Mouse (Mus musculus) thymus, postnatal 4 days (tissue): Measurements from ENCODE around the gene Islr2.
"Not testable (repeated sequence)": the region's sequence is repeated elsewhere in the genome, so short reads cannot be mapped to it uniquely, and the experiment has no call there.

Experiments used
- DNase-seq: peaks from one replicate; pipeline ENCODE4 v3.0.0; 2021

Islr2 gene

GRCm38 (mm10) chr9:58203516-58204447 lies at the start of gene Islr2, which contains the start of gene Islr:
TSS of gene Islr2 (minus strand) at chr9:58204319.
TSS of gene Islr (minus strand) at chr9:58204306.
- peak; percentile 77 for DNase-seq

- DNase-seq: not testable (repeated sequence)
Measured at GRCm38 (mm10) chr9:58253805-58254122, 49.6 kb upstream of the Islr2 start.

GRCm38 (mm10) chr9:58253033-58253804 lies 49.1 kb upstream of the Islr2 start, which contains the start of gene Stoml1:
TSS of gene Stoml1 (plus strand) at chr9:58253164.
- DNase-seq: peak; percentile 96

- DNase-seq: not testable (repeated sequence)
Measured at GRCm38 (mm10) chr9:58250730-58251129, 46.6 kb upstream of the Islr2 start.

- DNase-seq: no peak
Measured at GRCm38 (mm10) chr9:58250322-58250721, 46.2 kb upstream of the Islr2 start.

GRCm38 (mm10) chr9:58249592-58250192 lies 45.6 kb upstream of the Islr2 start, which contains the start of gene Pml:
TSS of gene Pml (minus strand) at chr9:58249786.
- DNase-seq: peak; percentile 81

- DNase-seq: no peak
Measured at GRCm38 (mm10) chr9:58248746-58249413, 44.8 kb upstream of the Islr2 start.

- peak; percentile 91 for DNase-seq
Measured at GRCm38 (mm10) chr9:58247064-58247759, 43.1 kb upstream of the Islr2 start.

GRCm38 (mm10) chr9:58246083-58246591 lies 42.0 kb upstream of the Islr2 start:
- no peak for DNase-seq

- no peak for DNase-seq
Measured at GRCm38 (mm10) chr9:58243696-58244095, 39.6 kb upstream of the Islr2 start.

GRCm38 (mm10) chr9:58242696-58243095 lies 38.6 kb upstream of the Islr2 start:
- no peak for DNase-seq

GRCm38 (mm10) chr9:58241780-58242485 lies 37.8 kb upstream of the Islr2 start:
- DNase-seq: no peak

- DNase-seq: no peak
Measured at GRCm38 (mm10) chr9:58234502-58235015, 30.4 kb upstream of the Islr2 start.

GRCm38 (mm10) chr9:58232374-58232773 lies 28.3 kb upstream of the Islr2 start:
- DNase-seq: no peak

- DNase-seq: no peak
Measured at GRCm38 (mm10) chr9:58231746-58232145, 27.6 kb upstream of the Islr2 start.

GRCm38 (mm10) chr9:58228777-58229466 lies 24.8 kb upstream of the Islr2 start:
- DNase-seq: no peak

GRCm38 (mm10) chr9:58225915-58226913 lies 22.1 kb upstream of the Islr2 start:
- peak; percentile 77 for DNase-seq

GRCm38 (mm10) chr9:58224356-58224755 lies 20.2 kb upstream of the Islr2 start:
- DNase-seq: no peak
